ENCODE assay signal across 23 mouse cellular contexts in genomic region chr19:34120107-34120731, GRCm38 (mm10). TPM values are rescaled to one million over a fixed set of nuclear protein-coding genes. Genes with fewer than 3 reads are reported as not detected.
DNase-seq lines count a peak whose midpoint lies in the region; ATAC-seq lines count a peak whose summit lies in the region.
"Had no signal": no experiment of that assay in that cellular context is flagged by ENCODE, and none has a peak within 500 bp of the region (broad histone marks: within the 10 kb centered on the region; RNA-seq: fewer than 3 reads in every experiment).

No protein-coding gene starts in this region.

- H3K36me3 ChIP-seq in kidney, embryonic 16.5 days (ENCODE audit: insufficient read depth, low read length): no peaks in the 10 kb centered on the region
- H3K36me3 ChIP-seq in liver, embryonic 12.5 days: no peaks in the 10 kb centered on the region
- H3K36me3 ChIP-seq in intestine, embryonic 15.5 days: no peaks in the 10 kb centered on the region
- H3K36me3 ChIP-seq: heart, embryonic 12.5 days; midbrain, embryonic 10.5 days had no signal

- H3K4me3 ChIP-seq in kidney, embryonic 16.5 days (ENCODE audit: low read length): no peak overlapping the region
- H3K4me3 ChIP-seq in liver, embryonic 12.5 days: no peak overlapping the region
- no peak overlapping the region for H3K4me3 ChIP-seq in intestine, embryonic 15.5 days (replicated peaks)
- H3K4me3 ChIP-seq: heart, embryonic 12.5 days; midbrain, embryonic 10.5 days had no signal

- peaks cover 10% of the 10 kb centered on the region; the same call in 1 of the 2 replicates for H3K4me1 ChIP-seq in kidney, embryonic 16.5 days (ENCODE audit: insufficient read depth, low read length)
- H3K4me1 ChIP-seq in liver, embryonic 12.5 days: no peaks in the 10 kb centered on the region
- no peaks in the 10 kb centered on the region for H3K4me1 ChIP-seq in intestine, embryonic 15.5 days (replicated peaks)
- H3K4me1 ChIP-seq: heart, embryonic 12.5 days; midbrain, embryonic 10.5 days had no signal

- 48% methylated on average over 3 of the region's 3 CpGs for WGBS in kidney, embryonic 16.5 days
- 32% methylated on average over 3 of the region's 3 CpGs for WGBS in liver, embryonic 12.5 days (ENCODE audit: insufficient replicate concordance)
- WGBS in intestine, embryonic 15.5 days: 64% methylated on average over 3 of the region's 3 CpGs

- H3K27me3 ChIP-seq in kidney, embryonic 16.5 days (ENCODE audit: insufficient read depth, low read length): no peaks in the 10 kb centered on the region
- H3K27me3 ChIP-seq in liver, embryonic 12.5 days (replicated peaks): no peaks in the 10 kb centered on the region
- H3K27me3 ChIP-seq in intestine, embryonic 15.5 days (replicated peaks): no peaks in the 10 kb centered on the region
- H3K27me3 ChIP-seq: heart, embryonic 12.5 days had no signal

- no peak for DNase-seq in kidney, postnatal 25 days
- DNase-seq in NIH3T3 (ENCODE audit: low read depth): peak; percentile 52
- peak; percentile 80 for DNase-seq in fat pad, adult 2 months (ENCODE audit: extremely low read depth, low read depth, low spot score)
- no peak for DNase-seq in spleen, adult 12 weeks (ENCODE audit: low spot score)
- DNase-seq: adrenal gland, postnatal 36 days; cerebellum, adult 8-10 months; gastrocnemius, postnatal 25 days; heart, postnatal 36 days; kidney, adult 2 months; liver; lung, adult 2 months; lung, postnatal 4 days; thymus, adult 18-20 months had no signal

- no peak overlapping the region for H3K9ac ChIP-seq in kidney, embryonic 16.5 days (replicated peaks; ENCODE audit: low read length)
- H3K9ac ChIP-seq in liver, embryonic 12.5 days: no peak overlapping the region
- H3K9ac ChIP-seq in intestine, embryonic 15.5 days: no peak overlapping the region
- H3K9ac ChIP-seq: heart, embryonic 12.5 days had no signal

- no peaks in the 10 kb centered on the region for H3K9me3 ChIP-seq in kidney, embryonic 16.5 days (ENCODE audit: low read length)
- H3K9me3 ChIP-seq in liver, embryonic 12.5 days (replicated peaks): no peaks in the 10 kb centered on the region
- no peaks in the 10 kb centered on the region for H3K9me3 ChIP-seq in intestine, embryonic 15.5 days
- H3K9me3 ChIP-seq: heart, embryonic 12.5 days; midbrain, embryonic 10.5 days had no signal

- H3K27ac ChIP-seq in kidney, embryonic 16.5 days (ENCODE audit: low read length): no peak overlapping the region; the same call in 1 of the 2 replicates
- no peak overlapping the region for H3K27ac ChIP-seq in liver, embryonic 12.5 days
- H3K27ac ChIP-seq in intestine, embryonic 15.5 days: no peak overlapping the region
- H3K27ac ChIP-seq: midbrain, embryonic 10.5 days had no signal

- no peak overlapping the region for H3K4me2 ChIP-seq in kidney, embryonic 16.5 days (replicated peaks; ENCODE audit: low read depth, low read length)
- no peak overlapping the region for H3K4me2 ChIP-seq in liver, embryonic 12.5 days
- no peak overlapping the region for H3K4me2 ChIP-seq in intestine, embryonic 15.5 days (replicated peaks)
- H3K4me2 ChIP-seq: heart, embryonic 12.5 days had no signal

- peak; percentile 31; the same call in 1 of the 2 replicates for ATAC-seq in kidney, embryonic 16.5 days (ENCODE audit: low FRiP score, low TSS enrichment)
- ATAC-seq in liver, embryonic 12.5 days: no peak
- no peak for ATAC-seq in intestine, embryonic 15.5 days
- ATAC-seq: forebrain, embryonic 14.5 days; hindbrain, embryonic 16.5 days had no signal

RNA-seq across cellular contexts. Expression of gene Lipm, which starts 19.5 kb away (rescaled TPM):
- not detected in 2 replicates for polyA plus RNA-seq in kidney, embryonic 16.5 days (2015; fragmentation: Nextera tagmentation; extraction: Ambion mirVana)
- polyA plus RNA-seq in liver, embryonic 12.5 days (2016; fragmentation: Nextera tagmentation; extraction: Ambion mirVana): not detected in 2 replicates
- polyA plus RNA-seq in intestine, embryonic 15.5 days (2015; fragmentation: Nextera tagmentation; extraction: Ambion mirVana): not detected in 2 replicates
- polyA plus RNA-seq: forebrain, embryonic 14.5 days; heart, embryonic 12.5 days; hindbrain, embryonic 16.5 days; kidney, adult 2 months; midbrain, embryonic 10.5 days; small intestine, adult 2 months; stomach, embryonic 14.5 days had no signal

RNA-seq across cellular contexts. Expression of gene Ankrd22, which starts 45.6 kb away (rescaled TPM):
- 0.06 TPM in 1 of 2 replicates, not detected in the other for polyA plus RNA-seq in kidney, embryonic 16.5 days (2015; fragmentation: Nextera tagmentation; extraction: Ambion mirVana)
- 0.13 TPM in 1 of 2 replicates, not detected in the other for polyA plus RNA-seq in liver, embryonic 12.5 days (2016; fragmentation: Nextera tagmentation; extraction: Ambion mirVana)
- polyA plus RNA-seq in intestine, embryonic 15.5 days (2015; fragmentation: Nextera tagmentation; extraction: Ambion mirVana): 1.5 and 1.7 TPM in 2 replicates
- polyA plus RNA-seq: forebrain, embryonic 14.5 days; heart, embryonic 12.5 days; hindbrain, embryonic 16.5 days; kidney, adult 2 months; small intestine, adult 2 months had no signal

RNA-seq across cellular contexts. Expression of gene Lipn, which starts 53.1 kb away (rescaled TPM):
- not detected in 2 replicates for polyA plus RNA-seq in kidney, embryonic 16.5 days (2015; fragmentation: Nextera tagmentation; extraction: Ambion mirVana)
- polyA plus RNA-seq in liver, embryonic 12.5 days (2016; fragmentation: Nextera tagmentation; extraction: Ambion mirVana): not detected in 2 replicates
- polyA plus RNA-seq in intestine, embryonic 15.5 days (2015; fragmentation: Nextera tagmentation; extraction: Ambion mirVana): not detected in 2 replicates
- polyA plus RNA-seq: cortical plate, adult 2 months; forebrain, embryonic 14.5 days; heart, embryonic 12.5 days; hindbrain, embryonic 16.5 days; kidney, adult 2 months; lung, adult 2 months; midbrain, embryonic 10.5 days; small intestine, adult 2 months had no signal

Comparison
In these comparisons a context has a peak if more than half of its experiments do, and no peak if none do; other contexts are left out.
1. DNase-seq: peak in NIH3T3 (single experiment) and fat pad, adult 2 months (single experiment); none in kidney, postnatal 25 days (0 of 2) and spleen, adult 12 weeks (single experiment).